Mouse (Mus musculus) ES-Bruce4 (cell line): ENCODE measurements around the gene A330070K13Rik.

Source experiments
- CTCF ChIP-seq: IDR thresholded peaks from one replicate; pipeline ENCODE4 v1.8.1; 2011; ENCODE audit warnings: low read depth, low read length
- POLR2A ChIP-seq: IDR thresholded peaks from one replicate; pipeline ENCODE4 v1.8.1; 2011; ENCODE audit warnings: low read length; ENCODE audit not compliant: insufficient read depth

GRCm38 (mm10) chr5:130363111-130363510 is 21.3 kb downstream of the A330070K13Rik start:
- TF ChIP-seq CTCF (no peak), POLR2A (no peak)
